Mouse (Mus musculus) urinary bladder, postnatal 25 days (tissue): Measurements from ENCODE around the gene Bmpr1b.

Experiments used
- DNase-seq: peaks from one replicate; pipeline ENCODE4 v3.0.0; 2022; ENCODE audit warnings: low spot score

Gene Bmpr1b

DNA sequence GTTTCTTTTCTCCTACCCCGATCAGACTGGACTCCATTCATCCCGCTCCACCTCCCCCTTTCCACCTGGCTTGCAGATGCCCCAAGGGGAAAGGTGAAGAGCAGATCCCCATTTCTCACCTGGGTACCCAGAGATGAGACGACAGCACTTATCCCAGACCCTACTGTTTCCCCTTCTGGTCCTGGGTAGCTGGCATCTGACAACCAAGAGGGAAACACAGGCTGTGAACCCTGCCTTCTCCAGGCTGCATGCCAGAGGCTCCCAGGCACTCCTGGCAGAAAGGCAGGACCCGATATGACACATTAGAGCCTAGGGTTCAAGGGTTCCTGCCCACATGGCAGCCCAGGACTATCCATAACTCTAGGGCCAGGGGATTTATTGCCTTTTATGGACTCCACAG lies 56.0 kb downstream of the Bmpr1b start:
- DNase-seq, result no peak

DNA sequence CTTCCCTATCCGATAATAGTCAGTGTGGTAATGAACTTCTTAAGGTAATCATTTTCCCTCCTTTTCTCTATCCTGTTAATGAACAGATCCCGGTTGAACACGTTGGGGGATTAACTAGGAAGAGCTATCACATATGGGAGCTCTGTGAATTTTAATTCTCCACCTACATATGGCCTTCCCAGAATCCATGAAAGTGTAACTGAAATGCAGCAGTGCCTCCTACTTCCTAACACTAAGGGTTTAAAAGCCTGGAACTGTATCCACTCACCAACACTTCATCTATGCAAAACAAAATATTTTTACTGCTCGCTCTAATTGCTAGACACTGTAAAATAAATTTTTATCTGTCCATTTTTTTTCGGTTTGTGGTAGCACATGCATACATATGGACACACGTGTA lies 63.0 kb downstream of the Bmpr1b start:
- no peak for DNase-seq

DNA sequence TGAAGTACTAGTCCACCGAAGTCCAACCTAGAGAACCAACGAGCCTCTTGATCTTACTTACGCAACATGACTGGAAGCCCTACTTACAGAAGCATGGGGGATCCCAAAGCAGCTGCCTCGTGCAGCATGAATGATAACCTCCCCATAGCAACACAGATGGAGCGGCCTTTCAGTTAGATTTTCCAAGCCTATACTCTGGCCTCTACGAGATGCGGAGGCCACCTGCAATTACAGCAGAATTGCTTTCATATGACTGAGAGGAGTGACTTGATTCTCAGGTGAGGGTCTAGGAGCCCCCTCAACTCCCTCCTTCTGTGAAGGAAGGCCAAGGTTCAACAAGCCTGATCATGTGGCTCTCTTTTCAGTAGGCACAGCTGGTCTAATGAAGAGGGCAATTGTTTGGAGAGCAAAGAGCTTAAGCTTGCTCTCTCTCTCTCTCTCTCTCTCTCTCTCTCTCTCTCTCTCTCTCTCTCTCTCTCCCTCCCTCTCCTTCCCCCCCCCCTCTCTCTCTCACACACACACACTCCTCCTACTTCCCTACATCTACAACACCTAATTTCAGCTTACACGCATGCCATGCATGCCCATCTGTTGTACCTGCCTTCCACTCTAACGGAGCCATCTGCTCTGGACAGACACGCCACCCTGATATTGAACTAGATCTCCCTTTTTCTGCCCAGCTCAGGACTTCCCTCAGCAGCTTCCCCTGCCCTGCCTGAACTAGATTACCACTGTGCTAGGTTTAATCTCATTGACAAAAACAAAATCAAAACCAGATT lies 65.0 kb downstream of the Bmpr1b start:
- no peak for DNase-seq

DNA sequence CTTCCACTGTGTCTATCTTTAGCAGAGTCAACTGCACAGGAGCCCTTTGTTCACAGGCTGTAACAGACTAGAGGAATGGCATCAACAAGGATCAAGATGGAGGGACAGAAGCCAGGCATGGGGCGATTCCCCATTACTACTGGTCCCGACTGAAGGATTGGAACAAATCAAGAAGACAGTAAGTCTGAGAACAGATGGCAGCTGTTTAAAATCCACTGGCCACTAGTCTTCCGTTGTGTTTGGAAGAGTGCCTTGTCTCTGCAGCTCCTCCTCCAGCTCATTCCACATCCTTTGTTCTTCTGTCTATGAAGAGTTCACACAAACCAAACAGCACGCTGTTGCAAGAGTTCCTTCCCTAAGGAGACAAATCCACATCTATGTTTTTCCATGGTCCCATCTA lies 65.6 kb downstream of the Bmpr1b start:
- DNase-seq, result no peak

DNA sequence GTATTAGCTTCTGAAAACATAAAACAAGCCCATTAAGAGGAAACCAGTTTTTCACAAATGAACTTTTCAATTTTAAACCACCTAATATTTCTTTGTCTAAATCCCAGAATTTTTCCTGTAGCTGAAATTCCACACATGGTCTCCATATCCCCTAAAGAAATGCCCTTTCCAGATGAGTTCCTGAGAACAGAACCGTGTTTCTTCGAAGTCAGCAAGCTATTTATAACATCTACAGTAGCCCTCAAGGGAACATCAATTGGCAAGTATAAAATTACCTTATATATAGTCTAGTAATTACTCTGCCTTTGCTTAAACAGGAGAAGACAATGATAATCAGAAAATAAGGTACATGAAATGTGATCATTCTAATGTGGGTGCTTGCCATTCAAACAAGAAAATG lies 70.1 kb downstream of the Bmpr1b start:
- no peak for DNase-seq

DNA sequence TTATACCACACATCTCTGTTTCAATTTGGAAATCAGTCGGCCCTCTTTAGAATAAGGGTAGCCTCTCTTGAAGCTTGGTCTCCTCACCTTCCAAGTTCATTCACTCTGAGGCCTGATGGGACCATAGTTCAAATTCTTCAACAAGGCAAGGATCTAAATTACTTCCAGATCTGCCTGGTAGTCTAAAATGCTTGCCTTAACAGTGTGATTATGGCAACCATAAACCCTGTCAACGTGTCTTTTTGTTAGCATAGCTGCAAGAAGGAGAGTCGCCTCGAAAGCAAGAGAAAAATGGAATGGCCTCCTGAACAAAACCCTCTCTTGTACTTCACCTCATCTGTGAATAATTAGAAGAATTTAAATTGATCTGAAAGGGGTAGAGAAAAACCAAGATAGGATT lies 75.2 kb downstream of the Bmpr1b start:
- no peak for DNase-seq

DNA sequence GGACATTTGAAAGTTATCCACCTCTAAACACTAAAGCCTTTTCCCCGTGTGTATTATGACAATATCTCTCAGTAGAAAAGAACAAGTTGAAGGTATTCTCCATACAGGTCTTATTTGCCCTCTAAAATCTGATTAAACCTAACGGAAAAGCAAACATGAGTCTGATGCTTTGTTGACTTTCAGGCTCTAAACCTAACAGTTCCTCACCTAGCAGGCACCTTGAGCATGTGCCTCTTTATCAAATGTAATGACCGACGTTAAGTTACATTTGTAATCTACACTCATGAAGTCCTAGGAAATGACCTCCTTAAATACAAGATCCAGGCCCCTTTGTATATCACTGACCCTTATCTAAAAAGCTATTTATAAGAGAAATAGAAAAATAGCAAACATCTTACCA lies 79.5 kb downstream of the Bmpr1b start:
- no peak for DNase-seq

DNA sequence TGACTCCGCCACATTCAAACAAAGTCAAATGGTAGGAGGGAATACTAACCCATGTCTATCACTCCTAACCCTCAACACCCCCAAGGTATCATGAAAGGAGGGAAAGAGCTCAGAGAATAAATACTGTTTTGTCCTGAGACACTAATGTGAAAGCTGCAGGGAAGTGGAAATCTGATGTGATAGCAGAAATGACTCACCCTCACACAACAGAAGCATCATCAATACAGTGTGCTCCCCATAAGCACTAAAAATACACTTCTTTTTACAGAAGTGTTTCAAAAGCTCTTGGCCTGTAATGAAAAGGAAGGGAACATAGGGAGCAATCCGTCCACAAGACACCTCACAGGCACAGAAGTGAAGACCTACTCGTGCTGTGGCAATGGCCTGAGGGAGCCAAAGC lies 83.3 kb downstream of the Bmpr1b start:
- DNase-seq, result no peak

DNA sequence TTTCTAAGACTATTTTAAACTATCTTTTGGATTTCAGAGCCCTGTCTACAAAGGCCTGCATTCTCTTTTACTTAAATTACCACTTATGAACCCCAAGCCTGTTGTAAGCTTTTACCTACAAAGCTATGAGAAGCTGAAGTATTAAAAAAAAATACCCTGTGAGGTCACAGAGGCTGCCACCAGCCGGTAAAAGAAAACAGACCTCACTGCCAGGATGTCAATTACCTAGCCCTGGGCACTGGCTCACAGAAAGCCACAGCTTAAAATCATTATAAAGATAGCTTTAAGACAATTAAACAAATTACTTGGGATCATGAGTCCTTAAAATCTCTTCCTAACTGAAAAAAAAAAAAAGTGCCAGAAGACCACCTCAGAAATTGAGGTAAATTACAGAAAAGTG lies 85.1 kb downstream of the Bmpr1b start:
- DNase-seq, result no peak

DNA sequence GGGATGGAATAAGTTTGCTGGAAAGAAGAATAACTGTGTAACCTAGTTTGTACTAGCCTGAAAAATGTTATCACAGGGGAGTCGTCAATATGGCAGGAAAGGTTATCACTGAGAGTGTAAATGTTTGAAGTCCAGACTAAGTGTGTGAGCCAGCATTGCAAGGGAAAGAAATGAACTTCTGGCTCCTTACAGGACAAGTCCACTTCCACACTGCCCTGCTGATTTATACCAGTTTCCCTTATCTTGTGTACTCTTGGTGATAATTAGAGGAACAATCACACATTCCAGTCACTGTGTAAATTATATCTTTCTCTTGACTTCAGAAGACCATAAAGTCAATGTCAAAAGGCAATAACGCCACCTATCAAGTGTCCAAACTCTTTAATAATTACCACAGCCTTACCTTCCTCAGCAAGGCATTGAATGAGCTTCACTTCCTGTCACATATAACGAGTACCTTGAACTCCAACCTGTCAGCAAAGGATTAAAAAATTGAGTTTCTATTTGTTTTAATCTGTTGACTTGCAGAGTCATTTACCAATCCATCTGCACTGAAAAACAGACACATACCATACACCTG lies 91.4 kb downstream of the Bmpr1b start:
- no peak for DNase-seq

DNA sequence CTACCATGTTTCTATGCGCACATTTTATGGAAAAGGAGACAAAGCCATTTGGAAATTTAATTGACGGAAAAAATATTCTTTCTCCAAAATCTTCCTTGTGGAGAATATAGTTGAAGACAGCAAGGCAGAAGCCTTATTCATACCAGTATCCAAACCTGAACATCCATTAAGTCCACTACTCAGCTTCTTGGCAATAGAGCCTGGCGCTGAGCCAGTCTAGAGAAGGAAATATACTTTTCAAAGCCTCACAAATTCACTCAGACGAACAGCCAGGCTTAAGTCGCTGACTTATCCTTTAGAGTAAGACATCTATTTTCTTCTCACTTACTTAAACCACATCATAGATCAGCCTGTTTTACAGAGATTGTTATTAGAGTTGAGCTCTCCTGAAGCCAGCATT lies 97.6 kb downstream of the Bmpr1b start:
- DNase-seq, result no peak

DNA sequence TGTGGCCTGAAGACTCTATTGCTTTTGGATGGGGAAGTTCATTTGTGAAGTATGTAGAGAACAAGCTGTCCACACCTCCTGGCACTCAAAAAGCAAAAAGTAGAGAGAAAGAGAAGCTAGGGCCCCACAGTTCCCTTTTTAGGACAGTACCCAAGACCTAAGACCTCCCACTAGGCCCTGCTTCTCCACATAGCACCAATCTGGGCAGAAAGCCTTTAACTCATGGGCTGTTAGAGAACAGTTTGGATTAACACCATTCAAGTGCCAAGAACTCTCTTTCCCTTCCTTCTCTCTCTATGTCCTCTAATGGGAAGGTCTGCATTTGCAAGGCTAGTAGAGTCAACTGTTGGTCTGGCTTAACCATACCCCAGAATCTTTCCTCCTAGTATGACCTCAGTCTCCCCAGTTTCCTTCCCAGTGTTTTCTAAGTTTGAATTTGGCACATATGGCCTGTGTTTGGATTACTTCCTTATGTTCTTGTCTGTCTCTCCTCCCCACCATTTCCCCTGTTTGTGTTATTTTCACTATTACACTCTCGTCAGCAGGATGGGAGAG lies 102.4 kb downstream of the Bmpr1b start:
- no peak for DNase-seq

DNA sequence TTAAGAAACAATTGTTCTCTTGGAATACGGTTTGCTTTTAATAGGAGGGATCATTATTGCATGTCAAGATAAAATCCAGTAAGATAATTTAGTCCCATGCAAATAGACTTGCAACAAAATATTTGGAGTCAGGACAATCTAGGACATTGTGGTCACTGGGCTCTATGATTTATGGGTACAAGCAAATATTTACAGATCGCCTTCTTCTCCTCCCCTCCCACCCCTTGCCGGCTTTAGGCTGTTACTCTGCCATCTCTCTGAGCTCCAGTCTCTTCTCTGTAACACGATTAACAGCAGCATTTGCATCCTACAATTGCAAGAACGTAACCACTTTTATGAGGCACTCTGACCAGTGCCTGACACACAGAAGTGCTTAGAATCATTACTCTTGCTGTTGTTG lies 104.1 kb downstream of the Bmpr1b start:
- no peak for DNase-seq

DNA sequence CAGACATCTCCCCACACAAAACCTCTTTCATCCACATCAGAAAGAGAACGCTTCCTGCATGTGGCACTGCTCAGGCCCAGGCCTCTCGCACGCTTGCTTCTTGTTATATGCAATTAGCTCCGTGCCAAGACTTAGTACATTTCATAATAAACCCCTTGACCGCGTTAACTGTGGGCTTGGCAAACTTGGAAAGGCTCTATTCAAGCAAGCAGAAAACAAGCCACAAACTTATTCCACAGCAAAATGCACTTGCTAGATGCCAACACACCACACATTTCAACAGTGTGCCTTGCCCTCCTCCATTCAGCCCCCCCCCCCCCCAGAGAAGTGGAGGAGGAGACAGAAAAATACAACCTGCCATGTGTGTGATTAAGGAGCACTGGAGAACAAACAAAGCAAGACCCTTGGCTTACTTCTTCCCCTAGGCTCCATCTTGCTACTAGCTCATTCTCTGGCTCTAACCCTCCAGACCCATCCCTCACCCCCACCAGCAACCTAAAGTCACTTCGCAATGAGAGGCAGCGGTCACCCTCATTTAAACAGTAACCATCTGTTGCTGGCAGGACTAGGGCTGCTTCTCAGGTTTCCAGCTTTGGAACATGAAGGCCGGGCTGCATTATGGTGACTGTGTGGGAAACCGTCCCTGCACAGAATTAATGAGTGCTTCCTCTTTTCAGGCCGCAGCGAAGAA lies 105.5 kb downstream of the Bmpr1b start:
- no peak for DNase-seq

DNA sequence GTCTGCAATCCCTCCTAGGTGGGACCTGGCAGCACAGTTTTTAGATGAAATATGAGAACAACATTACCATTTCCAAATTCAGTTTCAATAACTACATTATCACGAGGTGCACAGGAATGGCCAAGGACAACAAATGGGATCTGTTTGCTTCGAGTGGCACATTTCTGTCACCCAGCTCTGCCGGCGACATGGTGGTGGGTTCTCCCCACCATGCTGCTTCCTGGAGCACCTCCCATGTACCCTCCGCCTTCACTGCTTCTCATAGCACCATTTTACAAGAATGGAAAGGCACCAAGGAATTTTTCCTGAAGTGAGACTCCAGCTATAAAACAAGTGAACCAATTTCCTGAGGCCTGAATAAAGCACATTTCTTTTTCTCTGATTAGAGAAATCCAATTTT lies 108.0 kb downstream of the Bmpr1b start:
- DNase-seq, result no peak

DNA sequence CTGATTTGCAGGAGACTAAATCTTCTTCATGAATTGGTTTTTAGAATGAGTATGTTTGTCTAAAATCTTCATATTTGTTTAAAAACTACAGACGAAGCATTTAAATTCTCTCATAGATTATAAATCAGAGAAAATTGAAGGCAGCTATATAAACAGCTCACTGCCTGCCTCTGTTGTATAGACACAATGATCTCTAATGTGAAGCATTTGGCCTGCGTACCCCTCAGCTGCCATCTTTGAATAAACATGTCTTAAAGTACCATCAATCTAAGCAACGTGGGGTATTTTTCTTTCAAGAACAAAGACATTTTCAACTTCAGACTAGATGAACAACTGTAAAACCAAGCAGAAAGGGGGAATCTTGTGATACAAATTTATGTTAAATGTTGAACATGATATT lies 109.3 kb downstream of the Bmpr1b start:
- DNase-seq, result no peak

DNA sequence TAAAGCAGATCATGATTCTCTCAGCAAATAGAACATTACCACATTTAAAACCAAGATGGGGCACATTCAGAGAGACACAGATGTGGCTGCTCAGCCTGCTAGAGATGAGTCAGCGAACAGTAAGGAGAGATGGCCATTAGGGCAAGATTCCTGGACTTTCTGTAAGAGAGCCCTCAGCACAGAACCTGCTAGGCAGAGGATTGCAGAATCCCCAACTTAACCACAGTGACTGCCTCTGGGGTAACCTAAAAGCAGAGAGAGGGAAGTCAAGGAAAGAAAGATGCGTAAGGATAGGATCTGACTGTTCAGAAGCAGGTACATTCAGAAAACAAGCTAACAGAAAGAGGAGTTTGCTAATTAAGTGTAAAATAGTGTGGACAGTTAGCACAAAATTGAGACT lies 118.5 kb downstream of the Bmpr1b start:
- DNase-seq, result no peak

DNA sequence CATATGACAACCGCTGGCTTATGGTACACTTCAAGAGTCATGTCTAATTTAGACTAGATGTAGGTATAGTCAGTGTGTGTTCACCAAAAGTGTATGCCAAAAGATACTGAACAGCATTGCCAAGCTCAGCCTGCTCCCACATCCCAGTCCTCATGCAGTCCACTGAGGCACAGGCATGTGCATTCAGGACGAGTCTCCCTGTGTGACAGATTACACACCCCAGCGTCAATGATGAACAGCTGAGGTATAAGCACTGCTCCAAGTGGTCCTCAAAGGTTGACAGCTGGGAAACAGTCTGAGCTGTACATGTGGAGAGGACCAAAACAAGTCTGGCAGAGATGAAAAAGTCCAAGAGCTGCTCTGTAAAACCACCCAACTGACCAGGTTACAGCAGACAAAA lies 119.6 kb downstream of the Bmpr1b start:
- no peak for DNase-seq

DNA sequence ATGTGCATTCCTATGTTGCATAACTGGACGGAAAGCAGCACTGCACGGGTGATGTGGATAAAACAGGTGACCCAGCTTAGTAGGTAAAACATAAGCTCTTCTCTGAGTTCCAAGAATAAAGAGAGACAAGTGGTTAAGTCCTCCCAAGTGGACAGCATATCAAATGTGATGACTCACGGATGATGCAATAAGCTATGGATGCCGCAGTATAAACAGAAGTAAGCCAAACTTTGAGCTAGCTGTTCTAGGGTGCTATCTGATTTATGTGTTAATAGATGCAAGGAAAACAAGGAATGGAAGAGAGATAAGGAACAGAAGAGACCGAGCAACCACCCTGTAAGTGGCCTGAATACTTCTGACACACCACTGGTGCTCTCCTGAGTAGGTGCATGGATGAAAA lies 120.1 kb downstream of the Bmpr1b start:
- DNase-seq, result no peak

DNA sequence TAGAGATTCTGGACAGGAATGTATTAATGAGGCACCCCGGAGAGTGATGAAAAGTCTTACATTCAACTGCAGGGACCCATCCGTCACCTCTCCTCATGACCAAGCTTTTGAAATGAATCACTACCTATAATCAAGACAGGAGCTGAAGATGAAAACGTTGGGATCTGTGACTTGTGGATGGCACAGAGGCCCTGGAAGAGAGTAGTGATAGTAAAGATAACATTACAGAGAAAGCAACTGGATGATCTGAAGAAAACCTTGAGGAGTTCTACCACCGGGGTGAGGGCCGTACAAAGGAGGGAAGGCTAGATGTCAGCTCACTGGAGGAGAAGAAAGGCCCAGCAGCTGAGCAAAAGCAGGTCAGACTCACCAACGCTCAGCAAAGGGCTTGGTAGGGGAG lies 120.7 kb downstream of the Bmpr1b start:
- no peak for DNase-seq

DNA sequence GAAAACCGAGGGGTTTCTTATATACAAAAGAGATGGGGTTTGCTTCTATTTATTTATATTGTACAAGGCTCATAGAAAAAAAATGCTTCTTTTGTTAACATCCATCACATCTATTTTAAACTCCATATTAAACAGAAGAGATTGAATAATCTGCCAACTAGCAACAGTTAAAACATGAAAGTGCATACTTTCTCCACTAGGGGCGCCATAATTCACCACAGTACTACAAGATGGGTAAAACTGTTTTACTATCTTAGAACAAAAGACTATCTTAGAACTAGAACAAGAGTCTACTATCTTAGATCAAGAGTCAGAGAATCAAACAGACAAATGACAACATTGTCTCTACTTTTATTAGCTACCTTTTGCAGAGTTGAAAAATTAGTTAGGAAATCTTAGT lies 125.8 kb downstream of the Bmpr1b start:
- DNase-seq, result no peak

DNA sequence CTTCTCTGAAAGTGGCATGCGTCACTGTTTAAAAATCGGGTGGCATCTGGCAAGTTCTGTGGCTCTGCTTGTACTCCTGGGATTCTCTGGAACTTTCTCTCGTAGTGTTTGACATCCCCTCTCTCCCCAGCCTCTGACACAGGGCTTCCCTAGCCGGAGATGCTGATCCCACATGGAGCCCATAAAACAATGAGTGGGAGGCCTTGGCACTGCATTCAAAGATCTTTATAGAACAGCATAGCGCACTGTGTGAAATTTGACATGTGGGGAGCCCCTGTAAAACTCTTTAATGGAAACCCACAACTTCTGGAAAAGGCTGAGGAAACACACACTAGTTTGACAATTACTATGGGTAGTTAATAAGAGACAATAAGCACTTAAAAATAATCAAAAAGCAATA lies 126.2 kb downstream of the Bmpr1b start:
- DNase-seq, result no peak

DNA sequence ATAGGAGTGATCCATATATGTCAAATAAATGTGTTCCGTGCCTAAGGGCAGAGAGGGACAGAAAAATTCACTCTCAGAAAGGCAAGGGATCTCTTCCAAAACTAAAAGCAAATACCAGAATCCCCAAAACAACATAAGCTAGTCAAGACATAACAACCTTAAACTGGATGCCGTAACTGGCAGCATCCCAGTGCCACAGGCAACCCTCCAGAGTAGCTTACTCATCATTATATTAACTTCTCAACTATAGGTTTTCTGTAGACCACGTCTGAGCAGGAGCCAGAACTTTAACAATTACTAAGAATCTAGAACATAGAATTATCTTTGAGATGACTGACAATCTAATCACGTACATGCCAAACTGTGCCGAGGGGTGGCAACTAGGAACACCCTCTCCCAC lies 128.9 kb downstream of the Bmpr1b start:
- no peak for DNase-seq
